Mouse (Mus musculus) heart, embryonic 12.5 days (tissue): ENCODE measurements at regions not wholly inside any gene's neighbourhood (a gene's known extent, or its start where the extent isn't known, plus 50 kb on each side); places are given as distances from the start of the nearest gene placed in this dataset.

ENCODE experiments used
- ATAC-seq: fragments of 200-750 bp; cut with Nextera tagmentation; 2 replicates; pipeline ENCODE4 v1.8.0; 2017; ENCODE audit warnings: moderate TSS enrichment, moderate library complexity; ENCODE audit not compliant: insufficient number of reproducible peaks, low FRiP score
- H3K27ac ChIP-seq: fragments of 300-500 bp; sonication (generic); 2 replicates; pipeline ENCODE4 v1.5.1; 2016; ENCODE audit warnings: mild to moderate bottlenecking, moderate library complexity; ENCODE audit not compliant: poor library complexity, severe bottlenecking
- H3K27me3 ChIP-seq: fragments of 300-500 bp; sonication (generic); replicated peaks from 2 replicates; pipeline ENCODE4 v1.6.1; 2016; ENCODE audit warnings: mild to moderate bottlenecking, moderate library complexity
- H3K36me3 ChIP-seq: fragments of 300-500 bp; sonication (generic); 2 replicates; pipeline ENCODE4 v1.6.1; 2016; ENCODE audit warnings: mild to moderate bottlenecking, moderate library complexity
- H3K4me1 ChIP-seq: fragments of 300-500 bp; sonication (generic); replicated peaks from 2 replicates; pipeline ENCODE4 v1.6.1; 2016; ENCODE audit warnings: mild to moderate bottlenecking
- H3K4me2 ChIP-seq: fragments of 300-500 bp; sonication (generic); 2 replicates; pipeline ENCODE4 v1.6.1; 2016; ENCODE audit warnings: mild to moderate bottlenecking, moderate library complexity
- H3K4me3 ChIP-seq: fragments of 300-500 bp; sonication (generic); 2 replicates; pipeline ENCODE4 v1.5.1; 2016; ENCODE audit warnings: mild to moderate bottlenecking
- H3K9ac ChIP-seq: fragments of 300-500 bp; sonication (generic); 2 replicates; pipeline ENCODE4 v1.6.1; 2016; ENCODE audit warnings: mild to moderate bottlenecking, moderate library complexity
- H3K9me3 ChIP-seq: fragments of 300-500 bp; sonication (generic); replicated peaks from 2 replicates; pipeline ENCODE4 v1.6.1; 2016; ENCODE audit warnings: mild to moderate bottlenecking, moderate library complexity
- WGBS: fragments of 180-500 bp; shearing (Covaris S2); methylation state at CpG from one replicate; pipeline ENCODE4 v1.1.7; 2016; 5-methylcytosine and 5-hydroxymethylcytosine counted together

DNA sequence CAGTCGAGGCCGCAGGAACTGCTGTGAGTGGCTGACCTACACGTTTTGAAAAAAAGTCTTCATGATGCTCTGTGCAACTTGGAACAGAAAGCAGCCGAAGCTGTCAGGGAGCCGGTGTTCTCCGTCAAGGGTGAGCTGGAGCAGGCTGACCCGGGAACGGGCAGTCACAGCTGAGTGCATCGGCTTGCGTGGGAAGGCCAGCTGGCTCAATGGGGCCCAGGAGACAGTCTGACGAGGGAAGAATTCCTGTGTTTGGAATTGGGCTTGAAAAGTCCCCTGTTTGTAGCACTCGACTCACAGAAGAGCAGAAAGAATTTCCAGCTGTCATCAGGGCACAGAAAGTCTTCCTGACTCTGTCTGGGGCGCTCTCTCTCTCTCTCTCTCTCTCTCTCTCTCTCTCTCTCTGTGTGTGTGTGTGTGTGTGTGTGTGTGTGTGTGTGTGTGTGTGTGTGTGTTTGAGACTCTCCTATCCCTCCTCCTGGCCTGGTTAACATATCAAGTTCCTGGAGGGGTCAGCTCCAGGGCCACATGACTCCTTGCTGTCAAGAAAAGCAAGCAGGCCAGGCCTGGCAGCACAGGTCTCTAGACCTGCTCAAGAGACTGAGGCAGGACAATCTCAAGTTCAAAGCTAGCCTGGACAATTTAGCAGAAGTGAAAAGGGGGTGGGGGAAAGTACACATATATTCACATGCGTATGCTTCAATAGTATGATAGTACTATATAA lies 163.6 kb downstream of the Zfp36l1 start:
- WGBS, result 41% methylated on average over 14 of the region's 14 CpGs
- Histone ChIP-seq H3K36me3 (no peaks in the 10 kb centered on the region), H3K27ac (peak overlapping the region; percentile 69), H3K4me2 (no peak overlapping the region), H3K9me3 (no peaks in the 10 kb centered on the region), H3K27me3 (no peaks in the 10 kb centered on the region), H3K9ac (no peak overlapping the region), H3K4me1 (peaks cover 35% of the 10 kb centered on the region), H3K4me3 (no peak overlapping the region)
- ATAC-seq, result no peak

DNA sequence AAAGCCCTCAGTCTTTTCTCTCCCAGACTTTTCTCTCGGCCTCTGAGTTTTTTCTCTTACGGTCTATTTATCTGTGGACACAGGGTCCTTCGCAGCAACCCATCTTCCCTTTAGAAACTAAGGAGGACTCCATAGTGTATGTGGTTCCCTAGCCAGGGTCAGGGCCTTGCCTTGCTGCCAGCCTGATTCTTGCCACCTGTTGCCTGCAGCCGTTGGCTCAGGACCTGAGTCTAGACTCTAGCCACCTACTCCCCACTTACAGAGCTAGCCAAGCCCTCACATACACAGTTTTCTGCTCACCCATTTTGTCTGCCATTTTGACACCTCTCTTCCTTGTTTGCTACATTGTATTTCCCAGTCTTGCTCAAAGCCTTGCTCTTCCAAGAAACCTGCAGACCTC lies 165.2 kb downstream of the Zfp36l1 start:
- ATAC-seq, result no peak
- no peak overlapping the region for H3K4me3 ChIP-seq
- no peaks in the 10 kb centered on the region for H3K9me3 ChIP-seq
- no peak overlapping the region for H3K9ac ChIP-seq
- H3K27me3 ChIP-seq, result no peaks in the 10 kb centered on the region
- H3K36me3 ChIP-seq, result no peaks in the 10 kb centered on the region
- no peak overlapping the region for H3K4me2 ChIP-seq
- peaks cover 51% of the 10 kb centered on the region for H3K4me1 ChIP-seq
- WGBS, result 84% methylated on average over 4 of the region's 4 CpGs
- H3K27ac ChIP-seq, result no peak overlapping the region

DNA sequence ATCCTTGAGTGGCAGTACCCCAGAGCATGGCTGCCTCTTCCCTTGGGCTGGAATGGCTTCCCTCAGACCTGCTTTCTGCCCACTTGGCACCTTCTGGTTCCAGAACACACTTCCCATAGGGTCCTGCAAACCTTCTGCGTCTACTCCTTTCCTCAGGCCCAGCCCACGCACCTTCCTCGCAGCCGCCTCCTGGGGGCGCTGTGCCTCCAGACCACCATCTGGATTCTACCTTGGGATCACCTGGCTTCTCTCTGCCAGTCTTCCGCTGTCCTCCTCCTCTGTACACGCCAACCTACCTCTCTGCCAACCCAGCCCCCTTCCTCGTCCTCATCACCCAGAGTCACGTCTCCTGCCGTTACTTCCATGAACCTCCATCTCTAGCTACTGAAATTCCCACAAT lies 166.0 kb downstream of the Zfp36l1 start:
- peaks cover 59% of the 10 kb centered on the region for H3K4me1 ChIP-seq

DNA sequence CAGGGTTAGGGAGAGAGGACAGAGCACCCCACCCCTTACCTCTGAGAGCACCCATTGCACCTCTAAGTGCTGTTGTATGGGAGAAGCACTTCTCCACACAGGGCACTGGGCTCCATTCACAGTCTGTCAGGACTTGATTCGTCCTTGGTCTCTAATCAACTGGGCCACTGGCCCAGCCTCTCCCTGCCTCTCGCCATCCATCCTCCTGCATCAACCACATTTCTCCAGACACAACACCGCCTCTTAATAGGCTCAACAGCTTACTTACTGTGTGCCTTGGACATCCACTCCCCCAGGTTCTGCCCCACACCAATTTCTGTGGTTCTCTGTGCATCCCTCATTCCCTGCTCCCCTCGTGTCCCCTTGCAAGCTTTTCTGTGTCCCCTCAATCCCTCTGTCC lies 166.9 kb downstream of the Zfp36l1 start:
- Histone ChIP-seq H3K36me3 (no peaks in the 10 kb centered on the region), H3K27me3 (no peaks in the 10 kb centered on the region), H3K27ac (no peak overlapping the region; the same call in 1 of the 2 replicates), H3K9me3 (no peaks in the 10 kb centered on the region), H3K4me1 (peaks cover 59% of the 10 kb centered on the region), H3K4me2 (no peak overlapping the region), H3K9ac (no peak overlapping the region), H3K4me3 (no peak overlapping the region)
- no peak for ATAC-seq
- 73% methylated on average over 4 of the region's 4 CpGs for WGBS

More for the DNA sequence above, 166.0 kb downstream of the Zfp36l1 start:
- Histone ChIP-seq H3K9me3 (no peaks in the 10 kb centered on the region), H3K36me3 (no peaks in the 10 kb centered on the region), H3K9ac (no peak overlapping the region), H3K27ac (no peak overlapping the region), H3K27me3 (no peaks in the 10 kb centered on the region), H3K4me3 (no peak overlapping the region), H3K4me2 (no peak overlapping the region)
- ATAC-seq, result no peak
- WGBS, result 80% methylated on average over 10 of the region's 10 CpGs

DNA sequence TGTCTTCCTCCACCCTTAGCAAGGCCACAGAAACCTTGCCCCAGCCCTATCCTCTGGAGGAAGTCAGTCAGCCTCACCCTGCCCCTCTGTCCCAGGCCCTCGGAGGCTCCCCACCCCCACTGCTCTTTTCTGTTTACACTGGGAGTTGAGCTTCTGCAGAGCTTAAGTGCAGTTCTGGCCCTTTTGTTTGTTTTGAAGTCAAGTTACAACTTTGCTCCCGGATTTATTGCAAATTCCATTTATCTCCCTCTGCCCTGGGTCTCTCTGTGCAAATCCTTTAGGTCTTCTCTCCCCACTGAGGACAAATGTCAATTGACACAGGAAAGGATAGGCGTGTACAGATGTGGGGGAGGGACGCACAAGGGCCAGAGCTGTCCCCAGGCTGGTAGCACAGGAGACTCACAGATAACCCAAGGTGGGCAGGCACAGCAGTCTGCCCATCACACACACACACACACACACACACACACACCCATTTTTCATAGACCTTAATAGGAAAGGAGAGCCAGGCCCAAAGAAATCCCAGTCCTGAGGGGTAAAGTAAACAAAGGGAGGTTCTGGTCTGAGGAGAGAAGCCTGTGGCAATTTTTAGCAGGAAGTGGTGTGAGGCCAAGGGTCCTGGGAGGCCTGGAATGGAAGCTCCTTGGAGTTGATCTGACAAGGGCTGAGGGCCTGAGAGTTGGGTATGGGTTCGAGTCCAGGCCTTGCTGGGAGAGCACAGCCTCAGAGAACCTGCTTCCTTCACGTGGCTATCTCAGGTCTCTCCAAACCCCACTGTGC lies 167.9 kb downstream of the Zfp36l1 start:
- Histone ChIP-seq H3K4me1 (peaks cover 59% of the 10 kb centered on the region), H3K27ac (peak overlapping the region; percentile 68), H3K27me3 (no peaks in the 10 kb centered on the region), H3K9ac (no peak overlapping the region), H3K4me3 (no peak overlapping the region), H3K9me3 (no peaks in the 10 kb centered on the region), H3K4me2 (no peak overlapping the region), H3K36me3 (no peaks in the 10 kb centered on the region)
- 19% methylated on average over 6 of the region's 6 CpGs for WGBS
- ATAC-seq, result peak; percentile 80

DNA sequence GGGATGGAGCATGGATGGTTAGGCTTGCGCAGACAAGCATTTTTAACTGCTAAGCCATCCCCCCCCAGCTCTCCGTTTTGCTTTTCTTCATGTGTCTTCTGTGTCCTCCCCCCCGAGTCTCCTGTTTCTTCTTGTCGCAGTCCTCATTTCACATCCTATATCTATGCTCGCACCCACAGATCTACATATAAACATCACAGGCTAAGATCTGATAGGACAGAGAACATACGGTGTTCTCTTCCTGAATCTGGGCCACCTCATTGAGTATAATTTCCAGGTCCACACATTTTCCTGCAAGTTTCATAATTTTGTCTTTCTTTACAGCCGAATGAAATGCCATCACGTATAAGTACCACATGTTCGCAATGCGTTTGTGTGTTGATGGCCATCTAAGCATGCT lies 168.7 kb downstream of the Zfp36l1 start:
- H3K27me3 ChIP-seq, result no peaks in the 10 kb centered on the region
- WGBS, result 78% methylated on average over 10 of the region's 10 CpGs
- H3K4me1 ChIP-seq, result peaks cover 53% of the 10 kb centered on the region
- H3K4me3 ChIP-seq, result no peak overlapping the region
- ATAC-seq, result no peak
- no peak overlapping the region for H3K4me2 ChIP-seq
- no peak overlapping the region for H3K9ac ChIP-seq
- H3K36me3 ChIP-seq, result no peaks in the 10 kb centered on the region
- H3K9me3 ChIP-seq, result no peaks in the 10 kb centered on the region
- peak overlapping the region; percentile 68 for H3K27ac ChIP-seq

DNA sequence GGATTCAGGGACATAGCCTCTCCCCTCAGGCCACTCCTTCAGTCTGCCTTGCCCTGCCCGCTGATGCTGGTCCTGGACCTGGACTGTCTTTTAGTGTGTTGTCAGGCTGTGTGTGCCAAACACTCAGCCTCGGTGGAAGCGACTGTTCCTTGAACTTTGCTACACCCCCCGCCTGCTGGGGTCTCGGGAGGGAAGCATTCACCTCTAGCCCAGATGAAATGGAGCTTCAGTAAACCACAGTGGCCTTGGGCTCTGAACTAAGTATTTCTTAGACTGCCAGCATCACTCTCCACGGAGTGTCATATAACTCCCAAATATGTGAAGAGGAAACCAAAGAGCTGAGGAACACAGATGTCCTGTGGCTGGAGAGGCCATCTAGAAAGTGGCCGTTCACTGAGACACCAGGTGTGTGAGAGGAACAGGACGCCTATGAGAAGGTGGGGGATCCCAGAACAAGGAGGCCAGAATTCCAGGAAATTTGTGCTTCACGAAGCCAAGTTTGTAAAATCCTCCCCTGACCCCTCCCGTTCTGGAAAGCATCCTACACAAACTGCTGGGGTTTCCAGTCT lies 170.2 kb downstream of the Zfp36l1 start:
- Histone ChIP-seq H3K4me1 (peaks cover 49% of the 10 kb centered on the region), H3K27ac (0 out of 2 replicates have a peak overlapping the region, but pooled peaks have one; percentile 9), H3K27me3 (no peaks in the 10 kb centered on the region), H3K9me3 (no peaks in the 10 kb centered on the region), H3K36me3 (no peaks in the 10 kb centered on the region), H3K9ac (no peak overlapping the region), H3K4me3 (no peak overlapping the region), H3K4me2 (no peak overlapping the region)
- 48% methylated on average over 10 of the region's 10 CpGs for WGBS
- no peak for ATAC-seq

DNA sequence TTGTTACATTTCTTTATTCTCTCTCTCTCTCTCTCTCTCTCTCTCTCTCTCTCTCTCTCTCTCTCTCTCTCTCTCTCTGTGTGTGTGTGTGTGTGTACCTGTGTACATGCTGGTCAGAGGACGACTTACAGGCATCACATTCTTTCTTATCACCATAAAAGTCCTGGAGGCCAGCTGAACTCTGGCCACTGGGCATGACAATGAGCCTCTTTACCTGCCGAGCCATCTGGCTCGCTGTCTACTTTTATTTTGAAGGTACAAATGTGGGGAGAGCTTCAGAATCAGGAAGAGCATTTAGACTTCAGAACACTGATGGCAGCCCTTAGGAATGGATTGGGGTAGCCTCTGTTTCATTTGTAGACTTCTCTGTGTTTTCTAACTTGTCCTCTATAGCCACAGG lies 171.0 kb downstream of the Zfp36l1 start:
- Histone ChIP-seq H3K27ac (no peak overlapping the region), H3K4me2 (no peak overlapping the region), H3K9ac (no peak overlapping the region), H3K27me3 (no peaks in the 10 kb centered on the region), H3K4me1 (peaks cover 57% of the 10 kb centered on the region), H3K9me3 (no peaks in the 10 kb centered on the region), H3K36me3 (no peaks in the 10 kb centered on the region), H3K4me3 (no peak overlapping the region)
- ATAC-seq, result no peak
- WGBS, result 49% methylated on average over 3 of the region's 3 CpGs

DNA sequence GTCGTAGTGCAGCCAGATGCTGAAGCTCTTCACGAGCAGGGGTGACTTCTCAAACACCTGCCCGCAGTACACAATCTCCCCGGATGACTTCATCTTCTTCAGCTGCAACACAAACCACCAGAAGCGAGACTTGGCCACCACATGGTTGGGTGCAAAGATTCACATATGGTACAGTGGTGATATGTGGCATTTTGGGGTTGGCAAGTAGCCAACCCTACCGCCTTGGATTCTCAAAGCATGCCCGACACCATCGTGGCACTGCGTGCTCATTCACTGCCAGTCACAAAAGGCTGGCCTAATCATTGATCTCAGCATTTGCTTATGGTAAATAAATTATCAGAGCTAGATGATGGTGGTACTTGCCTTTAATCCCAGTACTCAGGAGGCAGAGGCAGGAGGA lies 173.4 kb downstream of the Zfp36l1 start:
- H3K4me3 ChIP-seq, result no peak overlapping the region
- H3K4me2 ChIP-seq, result no peak overlapping the region
- H3K9me3 ChIP-seq, result no peaks in the 10 kb centered on the region
- no peak for ATAC-seq
- H3K27me3 ChIP-seq, result no peaks in the 10 kb centered on the region
- no peak overlapping the region for H3K9ac ChIP-seq
- H3K27ac ChIP-seq, result no peak overlapping the region
- 84% methylated on average over 9 of the region's 9 CpGs for WGBS
- H3K36me3 ChIP-seq, result no peaks in the 10 kb centered on the region
- H3K4me1 ChIP-seq, result peaks cover 56% of the 10 kb centered on the region

DNA sequence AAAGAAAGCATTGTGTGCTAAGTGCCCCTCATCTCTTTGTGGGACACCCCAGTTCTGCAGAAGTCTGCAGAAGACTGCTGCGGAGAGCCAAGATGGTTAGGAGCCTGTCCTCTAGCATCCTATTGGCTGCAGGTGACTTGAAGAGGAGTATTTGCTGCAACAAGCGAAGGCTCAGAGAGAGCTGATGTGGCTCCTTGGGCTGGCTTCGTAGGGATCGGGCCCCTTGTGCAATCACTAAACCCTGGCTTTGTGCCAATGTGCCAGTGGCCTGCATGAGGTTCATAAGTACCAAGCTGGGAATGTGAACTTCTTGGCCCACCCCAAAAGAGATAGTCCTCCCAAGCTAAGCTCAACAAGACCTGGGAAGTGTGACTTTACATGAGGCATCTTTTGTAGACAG lies 174.9 kb downstream of the Zfp36l1 start:
- WGBS, result 71% methylated on average over 4 of the region's 4 CpGs

DNA sequence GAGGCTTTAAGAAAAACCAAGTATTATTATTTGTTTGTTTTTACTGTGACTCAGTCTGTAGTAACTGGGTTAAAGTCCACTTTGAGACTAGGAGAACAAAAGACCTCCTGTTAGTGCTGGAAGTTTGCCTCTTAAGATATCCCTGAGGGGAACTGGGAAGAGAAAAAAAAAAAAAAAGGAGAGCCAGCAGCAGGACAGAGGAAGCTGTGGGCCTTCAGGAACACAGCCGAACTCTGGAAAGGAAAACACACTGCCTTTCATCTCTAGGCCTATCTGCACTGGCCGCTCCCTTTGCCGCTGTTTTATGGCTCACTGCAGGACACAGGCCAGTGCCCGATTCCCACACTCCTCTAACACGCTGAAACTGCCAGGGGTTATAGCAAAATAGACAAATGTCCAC lies 176.1 kb downstream of the Zfp36l1 start:
- Histone ChIP-seq H3K27me3 (no peaks in the 10 kb centered on the region), H3K27ac (peak overlapping the region; percentile 88), H3K9ac (no peak overlapping the region), H3K36me3 (no peaks in the 10 kb centered on the region), H3K4me2 (no peak overlapping the region), H3K9me3 (no peaks in the 10 kb centered on the region), H3K4me3 (no peak overlapping the region), H3K4me1 (peaks cover 43% of the 10 kb centered on the region)
- WGBS, result 36% methylated on average over 5 of the region's 5 CpGs
- peak; percentile 80 for ATAC-seq

More for the DNA sequence above, 174.9 kb downstream of the Zfp36l1 start:
- H3K27me3 ChIP-seq, result no peaks in the 10 kb centered on the region
- no peak overlapping the region for H3K4me2 ChIP-seq
- H3K9me3 ChIP-seq, result no peaks in the 10 kb centered on the region
- peaks cover 51% of the 10 kb centered on the region for H3K4me1 ChIP-seq
- no peak overlapping the region for H3K4me3 ChIP-seq
- no peak overlapping the region for H3K9ac ChIP-seq
- ATAC-seq, result no peak
- H3K27ac ChIP-seq, result no peak overlapping the region; the same call in 1 of the 2 replicates
- H3K36me3 ChIP-seq, result no peaks in the 10 kb centered on the region
